Mouse (Mus musculus): ENCODE measurements at regions not wholly inside any gene's neighbourhood (a gene's known extent, or its start where the extent isn't known, plus 50 kb on each side); places are given as distances from the start of the nearest gene placed in this dataset.
"Not testable (repeated sequence)": the region's sequence is repeated elsewhere in the genome, so short reads cannot be mapped to it uniquely, and the experiment has no call there.

DNA sequence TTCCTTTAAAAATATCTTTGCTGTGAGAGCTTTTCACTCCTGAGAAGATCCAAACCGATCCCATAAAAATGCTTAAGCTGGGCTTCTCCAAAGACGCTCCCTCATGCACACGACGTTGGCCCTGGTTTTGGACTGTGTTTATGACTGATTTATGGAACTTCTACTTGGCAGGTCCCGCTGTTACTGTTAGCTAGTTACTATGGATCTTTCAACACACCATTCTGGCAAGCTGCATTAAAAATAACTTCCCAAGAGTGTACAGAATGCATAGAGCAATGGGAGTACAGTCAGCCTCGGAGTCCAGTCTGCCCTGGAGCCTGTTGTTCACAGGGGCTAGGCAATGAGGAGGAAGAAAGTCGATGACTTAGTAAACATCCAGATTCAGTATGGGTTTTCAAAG is 71.5 kb upstream of the Cdk6 start:
- no peaks in the 10 kb centered on the region for H3K36me3 ChIP-seq (ENCODE audit: control insufficient read depth, insufficient read depth)
- H3K4me3 ChIP-seq, result no peak overlapping the region
- no peak overlapping the region for H3K4me2 ChIP-seq (ENCODE audit: low read depth)
- H3ac ChIP-seq (ENCODE audit: control insufficient read depth, insufficient read length), result no peak overlapping the region
- no peak for TF ChIP-seq CEBPB (IDR thresholded peaks at IDR 0.05; ENCODE audit: insufficient read depth, poor library complexity, severe bottlenecking)
- TF ChIP-seq POLR2A (IDR thresholded peaks at IDR 0.05; ENCODE audit: insufficient read length, low read depth), result no peak
- TF ChIP-seq POLR2AphosphoS2 (IDR thresholded peaks at IDR 0.05; ENCODE audit: insufficient read length, low read depth), result no peak
- TF ChIP-seq USF1 (IDR thresholded peaks at IDR 0.05; ENCODE audit: low read depth), result no peak
- no peak for TF ChIP-seq SRF (IDR thresholded peaks at IDR 0.05; ENCODE audit: control insufficient read depth, insufficient read length, low read depth)
- TF ChIP-seq E2F4 (IDR thresholded peaks at IDR 0.05; ENCODE audit: insufficient read depth), result no peak
- no peak for TF ChIP-seq TCF12 (IDR thresholded peaks at IDR 0.05; ENCODE audit: insufficient read depth, poor library complexity, severe bottlenecking)
- TF ChIP-seq REST (IDR thresholded peaks at IDR 0.05; ENCODE audit: insufficient read depth, insufficient read length), result no peak
- no peak for TF ChIP-seq MYOD1 (IDR thresholded peaks at IDR 0.05; ENCODE audit: control insufficient read depth in 1 of 3, insufficient read length in 2 of 3, low read depth in 2 of 3)
- TF ChIP-seq MAX (IDR thresholded peaks at IDR 0.05; ENCODE audit: low read depth), result no peak
- TF ChIP-seq MYOG (IDR thresholded peaks at IDR 0.05; ENCODE audit: control insufficient read depth in 1 of 3, insufficient read depth in 1 of 3, insufficient read length in 2 of 3, low read depth in 2 of 3), result no peak
- no peaks in the 10 kb centered on the region for H3K79me2 ChIP-seq (ENCODE audit: control insufficient read depth, insufficient read depth)
- no peaks in the 10 kb centered on the region for H3K27me3 ChIP-seq (ENCODE audit: control insufficient read depth, insufficient read depth, insufficient read length)

DNA sequence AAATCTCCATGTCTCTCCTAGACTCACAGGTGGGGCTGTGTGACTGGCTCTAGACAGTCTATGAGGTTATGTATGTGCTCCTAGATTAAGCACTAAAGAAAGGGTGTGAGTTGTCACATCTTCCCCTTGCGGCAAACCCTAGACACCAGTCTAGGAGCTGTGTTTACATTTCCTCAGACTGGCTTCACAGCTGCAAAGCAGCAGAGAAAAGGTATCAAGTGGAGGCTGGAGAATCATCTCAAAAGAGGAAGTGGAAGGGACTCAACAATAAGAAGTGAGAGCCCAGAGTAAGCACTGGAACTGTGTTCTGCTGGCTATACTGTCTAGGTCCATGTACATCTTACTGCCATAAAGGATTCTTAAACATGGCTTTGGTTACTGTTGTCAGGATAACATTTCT is 68.1 kb upstream of the Cdk6 start:
- not testable (repeated sequence) for H3K79me2 ChIP-seq (ENCODE audit: control insufficient read depth, insufficient read depth); H3K27me3 ChIP-seq (ENCODE audit: control insufficient read depth, insufficient read depth, insufficient read length); H3K4me3 ChIP-seq; H3ac ChIP-seq (ENCODE audit: control insufficient read depth, insufficient read length); H3K4me2 ChIP-seq (ENCODE audit: low read depth); H3K36me3 ChIP-seq (ENCODE audit: control insufficient read depth, insufficient read depth)

DNA sequence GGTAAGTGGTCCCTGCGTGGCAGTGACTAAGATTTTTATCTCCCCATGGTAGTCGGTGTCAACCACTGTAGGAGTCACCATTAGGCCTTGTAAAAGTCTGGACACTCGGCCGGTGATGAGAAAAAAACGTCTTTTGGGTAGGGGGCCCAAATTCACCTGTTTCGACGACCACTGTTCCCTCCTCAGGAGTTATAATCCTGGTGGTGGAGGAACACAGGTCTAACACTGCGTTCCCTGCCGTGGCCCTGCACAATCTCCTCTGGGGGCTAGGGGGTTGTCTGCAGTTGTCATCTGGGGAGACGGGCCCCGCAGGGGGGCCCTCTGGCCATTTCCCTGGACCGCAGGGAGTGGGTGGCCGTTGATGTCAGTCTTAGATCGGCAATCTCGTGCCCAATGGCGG is 64.0 kb upstream of the Cdk6 start:
- not testable (repeated sequence) for H3K4me3 ChIP-seq

DNA sequence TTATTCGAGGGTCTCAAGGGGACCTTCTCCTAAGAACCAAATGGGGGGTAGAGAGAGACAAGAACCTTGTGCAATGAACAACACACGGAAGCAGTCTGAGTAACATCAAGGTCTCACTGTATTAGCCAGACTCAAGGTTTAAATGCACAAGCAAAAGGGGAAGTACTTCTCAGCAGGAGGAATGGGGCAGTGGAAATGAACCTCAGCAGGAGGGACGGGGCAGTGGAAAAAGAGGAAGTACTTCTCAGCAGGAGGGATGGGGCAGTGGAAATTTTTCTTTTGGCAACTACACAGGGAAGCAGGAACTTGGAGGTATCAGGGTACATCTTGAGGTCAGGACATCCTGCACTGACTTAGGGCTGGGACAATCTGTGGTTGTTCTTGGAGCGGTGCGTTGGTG is 62.3 kb upstream of the Cdk6 start:
- not testable (repeated sequence) for H3K27me3 ChIP-seq (ENCODE audit: control insufficient read depth, insufficient read depth, insufficient read length); H3K79me2 ChIP-seq (ENCODE audit: control insufficient read depth, insufficient read depth); H3K36me3 ChIP-seq (ENCODE audit: control insufficient read depth, insufficient read depth); H3K4me3 ChIP-seq; H3ac ChIP-seq (ENCODE audit: control insufficient read depth, insufficient read length); H3K4me2 ChIP-seq (ENCODE audit: low read depth)

More for the DNA sequence above, 64.0 kb upstream of the Cdk6 start:
- not testable (repeated sequence) for H3K27me3 ChIP-seq (ENCODE audit: control insufficient read depth, insufficient read depth, insufficient read length); H3ac ChIP-seq (ENCODE audit: control insufficient read depth, insufficient read length); H3K4me2 ChIP-seq (ENCODE audit: low read depth); H3K79me2 ChIP-seq (ENCODE audit: control insufficient read depth, insufficient read depth); H3K36me3 ChIP-seq (ENCODE audit: control insufficient read depth, insufficient read depth)

DNA sequence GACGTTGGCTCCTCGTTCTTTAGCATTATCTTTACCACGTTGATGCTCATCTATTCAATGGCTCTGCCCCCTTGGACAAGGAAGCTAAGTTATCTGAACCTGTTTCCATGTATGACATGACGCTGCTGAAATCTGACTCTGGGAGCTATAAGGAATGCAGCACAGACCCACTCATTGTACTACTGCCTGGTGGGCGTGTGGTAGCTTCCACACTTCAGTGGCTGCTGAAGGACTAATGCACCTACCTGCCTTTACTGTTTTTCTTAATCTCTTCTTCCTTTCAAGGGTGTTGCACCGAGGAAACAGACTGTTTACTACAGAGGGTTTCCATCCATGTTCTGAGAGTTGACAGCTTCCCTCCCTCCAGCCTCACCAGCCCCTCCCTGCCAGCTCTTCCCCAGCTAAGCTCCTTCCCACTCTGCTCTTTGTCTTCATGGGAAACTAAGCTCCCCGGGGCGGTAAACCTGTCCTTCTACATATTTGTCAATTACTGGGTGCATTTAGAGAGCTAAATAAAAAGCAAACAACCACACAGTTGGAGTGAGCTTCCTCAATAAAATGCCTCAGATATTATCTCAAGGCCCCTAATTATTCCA is 59.3 kb upstream of the Cdk6 start:
- H3K79me2 ChIP-seq (ENCODE audit: control insufficient read depth, insufficient read depth); H3K4me2 ChIP-seq (ENCODE audit: low read depth); H3K4me3 ChIP-seq; H3K27me3 ChIP-seq (ENCODE audit: control insufficient read depth, insufficient read depth, insufficient read length); H3ac ChIP-seq (ENCODE audit: control insufficient read depth, insufficient read length); H3K36me3 ChIP-seq (ENCODE audit: control insufficient read depth, insufficient read depth): not testable (repeated sequence)

DNA sequence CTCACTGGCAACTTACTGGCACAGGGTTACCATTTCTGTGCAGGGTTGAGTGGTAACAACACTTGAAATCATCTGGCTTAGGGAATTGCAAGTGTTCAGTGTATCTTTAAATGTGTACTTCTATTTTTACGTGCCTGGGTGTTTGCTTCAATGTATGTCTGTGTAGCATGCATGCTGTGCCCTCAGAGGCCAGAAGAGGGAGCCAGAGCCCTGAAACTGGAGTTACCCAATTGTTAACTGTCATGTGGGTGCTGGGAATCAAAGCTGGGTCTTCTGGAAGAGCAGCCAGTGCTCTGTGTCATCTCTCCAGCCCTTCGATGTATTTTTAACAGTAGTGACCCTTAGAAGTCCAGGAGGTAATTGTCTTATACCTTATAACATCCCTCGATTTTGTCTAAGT is 58.2 kb upstream of the Cdk6 start:
- no peak overlapping the region for H3K4me2 ChIP-seq (ENCODE audit: low read depth)
- no peak overlapping the region for H3K4me3 ChIP-seq
- H3K27me3 ChIP-seq (ENCODE audit: control insufficient read depth, insufficient read depth, insufficient read length), result no peaks in the 10 kb centered on the region
- H3K36me3 ChIP-seq (ENCODE audit: control insufficient read depth, insufficient read depth), result no peaks in the 10 kb centered on the region
- TF ChIP-seq USF1 (IDR thresholded peaks at IDR 0.05; ENCODE audit: low read depth), result no peak
- no peak overlapping the region for H3ac ChIP-seq (ENCODE audit: control insufficient read depth, insufficient read length)
- H3K79me2 ChIP-seq (ENCODE audit: control insufficient read depth, insufficient read depth), result no peaks in the 10 kb centered on the region

DNA sequence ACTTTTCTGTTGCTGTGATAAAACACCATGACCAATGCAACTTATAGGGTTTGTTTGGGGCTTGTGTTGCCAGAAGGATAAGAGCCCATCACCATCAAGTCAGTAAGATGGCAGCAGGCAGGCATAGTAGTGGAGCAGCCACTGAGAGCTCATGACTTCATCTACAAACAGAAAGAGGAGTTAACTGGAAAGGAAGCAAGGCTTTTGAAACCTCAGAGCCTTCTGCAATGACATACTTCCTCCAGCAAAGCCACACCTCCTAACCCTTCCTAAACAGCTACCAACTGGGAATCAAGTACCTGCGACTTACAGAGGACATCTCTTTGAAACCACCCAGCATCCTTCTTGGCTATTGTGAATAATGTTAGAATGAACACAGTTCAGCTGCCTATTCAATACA is 57.0 kb upstream of the Cdk6 start:
- H3K27me3 ChIP-seq (ENCODE audit: control insufficient read depth, insufficient read depth, insufficient read length); H3K4me3 ChIP-seq; H3K79me2 ChIP-seq (ENCODE audit: control insufficient read depth, insufficient read depth); H3K4me2 ChIP-seq (ENCODE audit: low read depth); H3ac ChIP-seq (ENCODE audit: control insufficient read depth, insufficient read length); H3K36me3 ChIP-seq (ENCODE audit: control insufficient read depth, insufficient read depth): not testable (repeated sequence)

DNA sequence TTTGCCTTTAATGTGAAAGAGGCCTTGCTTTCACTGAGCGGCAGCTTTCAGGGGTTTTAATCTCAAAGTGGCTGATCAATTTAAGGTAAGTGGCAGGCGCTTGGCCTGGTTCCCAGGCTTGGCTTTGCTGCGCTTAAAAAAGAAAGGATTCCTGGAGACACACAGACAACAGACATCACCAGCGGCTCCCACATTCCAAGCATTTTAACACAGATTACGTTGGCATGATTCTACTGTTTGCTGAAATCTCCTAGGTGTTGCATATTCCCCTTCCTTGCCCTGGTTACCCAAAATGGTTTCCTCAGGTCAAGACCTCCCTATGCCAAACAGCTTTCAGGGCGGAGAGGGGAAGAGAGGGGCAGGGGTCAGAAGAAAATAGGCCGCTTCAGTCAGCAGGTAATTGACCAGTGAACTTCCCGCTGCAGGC is 51.3 kb upstream of the Cdk6 start:
- not testable (repeated sequence) for H3K4me2 ChIP-seq (ENCODE audit: low read depth); H3K27me3 ChIP-seq (ENCODE audit: control insufficient read depth, insufficient read depth, insufficient read length); H3ac ChIP-seq (ENCODE audit: control insufficient read depth, insufficient read length); H3K79me2 ChIP-seq (ENCODE audit: control insufficient read depth, insufficient read depth); H3K4me3 ChIP-seq; H3K36me3 ChIP-seq (ENCODE audit: control insufficient read depth, insufficient read depth)
